Mouse (Mus musculus) c-Kit-positive CD71-positive TER-119-negative erythroid progenitor cells, embryonic 14.5 days (primary cell): ENCODE data around the gene Fra10ac1.

Experiments used
- DNase-seq: peaks from one replicate; pipeline ENCODE4 v3.0.0-alpha.2; 2013; ENCODE audit warnings: low read depth

The Fra10ac1 gene

DNA sequence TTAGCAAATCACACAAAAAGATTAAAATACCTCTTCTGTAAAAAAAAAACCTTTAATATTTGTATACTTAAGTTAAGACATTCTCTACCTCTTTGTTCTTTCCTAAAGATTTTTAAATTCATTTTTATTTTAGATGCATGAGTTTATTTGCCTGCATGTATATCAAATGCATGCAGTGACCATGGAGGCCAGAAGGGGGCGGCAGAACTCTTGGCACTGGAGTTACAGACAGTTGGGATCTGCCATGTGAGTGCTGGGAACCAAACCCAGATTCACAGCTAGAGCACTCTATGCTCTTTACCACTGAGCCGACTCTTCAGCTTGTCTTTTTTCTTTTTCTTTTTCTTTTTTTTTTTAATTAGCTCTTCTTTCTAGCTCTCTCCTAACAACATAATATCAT, 4.7 kb upstream of the Fra10ac1 start:
- no peak for DNase-seq

DNA sequence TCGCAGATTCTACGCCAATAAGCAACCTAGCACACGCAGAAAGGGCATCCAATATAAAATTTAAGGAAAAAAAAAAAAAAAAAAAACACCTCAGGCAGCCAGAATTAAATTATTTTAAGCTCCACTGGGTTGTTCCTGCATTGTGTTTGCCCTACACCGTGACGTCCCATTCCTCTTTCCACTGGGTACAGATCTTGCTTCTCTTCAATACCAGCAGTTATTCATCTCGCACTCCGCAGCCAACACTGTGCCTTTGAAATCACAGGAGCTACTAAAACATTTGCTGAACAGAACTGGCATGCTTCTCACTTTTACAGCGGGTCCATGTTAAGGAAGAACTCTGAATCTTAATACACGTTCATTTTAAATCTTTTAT, 717 bp upstream of the Fra10ac1 start:
- no peak for DNase-seq

DNA sequence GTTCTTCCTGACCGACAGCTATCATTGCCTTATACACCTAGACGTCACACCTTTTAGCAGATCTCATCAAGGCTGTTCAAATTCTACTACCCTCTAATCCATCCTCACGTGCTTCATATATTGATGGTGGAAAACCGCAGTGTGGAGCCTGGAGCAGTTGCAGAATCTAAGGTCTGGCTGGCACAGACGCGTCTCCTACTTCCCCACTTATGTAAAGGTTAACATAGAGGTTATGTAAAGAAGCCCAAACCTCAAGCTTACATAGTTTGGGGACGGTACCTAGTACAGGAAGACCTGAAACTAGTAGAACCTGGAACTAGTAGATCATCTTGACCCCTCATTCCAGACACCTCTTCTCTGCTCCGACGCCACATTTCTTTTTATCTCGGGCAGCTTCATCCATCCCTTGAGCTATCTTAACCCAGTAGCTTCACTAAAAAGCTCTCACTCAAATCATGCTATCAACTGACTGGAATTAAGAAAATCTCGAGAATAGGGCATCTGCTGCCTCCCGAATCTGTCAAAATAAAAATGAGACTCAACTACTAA, 526 bp downstream of the Fra10ac1 start:
- DNase-seq: no peak

DNA sequence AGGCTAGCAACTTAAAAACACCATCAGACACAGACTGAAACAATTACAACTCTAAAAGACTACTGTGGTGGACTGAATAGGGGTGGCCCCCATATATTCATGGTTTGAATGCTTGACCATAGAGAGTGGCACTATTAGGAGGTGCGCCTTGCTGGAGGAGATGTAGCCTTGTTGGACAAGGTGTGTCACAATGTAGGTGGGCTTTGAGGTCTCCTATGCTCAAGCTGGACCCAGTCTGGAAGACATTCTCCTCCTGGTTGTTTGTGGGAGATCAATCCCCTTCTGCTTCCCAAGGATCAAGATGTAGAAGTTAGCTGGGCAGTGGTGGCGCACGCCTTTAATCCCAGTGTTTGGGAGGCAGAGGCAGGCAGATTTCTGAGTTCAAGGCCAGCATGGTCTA, 6.3 kb downstream of the Fra10ac1 start:
- no peak for DNase-seq

DNA sequence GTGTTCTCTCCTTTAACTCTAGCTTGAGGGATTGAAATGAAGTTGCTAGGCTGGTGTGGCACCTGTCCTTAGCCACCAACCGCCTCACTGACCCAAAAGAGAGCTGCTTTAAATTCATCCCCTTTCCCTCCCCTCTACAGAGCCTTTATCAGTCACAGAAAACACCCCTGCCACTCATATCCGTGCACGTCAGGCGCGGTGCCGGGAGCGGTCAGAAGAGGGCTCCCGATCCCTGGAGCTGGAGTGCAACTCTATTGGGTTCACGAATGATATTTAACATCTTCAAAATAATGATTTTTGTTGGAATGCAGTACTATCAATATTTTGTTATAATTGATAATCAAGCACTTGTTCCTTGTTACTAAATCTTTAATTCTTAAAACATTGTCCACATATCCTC, 17.3 kb downstream of the Fra10ac1 start:
- DNase-seq: no peak

DNA sequence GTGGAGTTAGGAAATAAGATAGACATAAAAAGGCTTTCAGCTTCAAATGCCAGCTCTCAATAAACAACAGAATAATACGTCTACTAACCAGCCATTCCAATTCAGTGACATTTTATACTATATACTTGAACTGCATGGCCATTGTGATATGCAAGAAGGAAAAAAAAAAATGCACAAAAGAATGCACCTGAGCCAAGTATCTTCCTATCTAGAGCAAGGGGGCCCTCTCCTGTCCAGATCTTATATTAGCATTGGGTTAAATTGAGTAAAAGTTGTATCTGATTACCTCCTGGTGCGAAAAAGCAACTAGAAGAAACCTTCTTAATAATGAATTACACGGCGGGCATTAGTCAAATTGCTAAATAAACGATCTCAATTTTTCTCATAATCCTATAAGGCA, 25.2 kb downstream of the Fra10ac1 start:
- no peak for DNase-seq

DNA sequence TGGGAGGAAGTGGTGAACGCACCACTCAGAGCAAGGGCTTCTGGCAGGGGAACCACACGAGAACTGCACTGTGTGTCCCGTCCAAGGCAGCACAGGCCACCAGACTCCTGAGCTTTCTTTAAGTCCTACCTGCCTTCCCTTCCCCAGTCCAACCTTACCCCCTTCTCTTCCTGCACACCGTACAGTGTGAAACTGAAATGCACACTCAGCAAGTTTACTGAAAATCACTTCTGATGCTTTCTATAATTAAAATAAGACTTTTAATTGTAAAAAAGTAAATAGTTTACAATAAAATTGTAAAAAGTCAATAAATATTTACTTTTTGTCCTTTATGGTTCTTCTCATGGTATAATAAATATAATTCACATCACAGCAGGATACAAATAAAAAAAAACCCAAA, 28.7 kb downstream of the Fra10ac1 start:
- DNase-seq: no peak

DNA sequence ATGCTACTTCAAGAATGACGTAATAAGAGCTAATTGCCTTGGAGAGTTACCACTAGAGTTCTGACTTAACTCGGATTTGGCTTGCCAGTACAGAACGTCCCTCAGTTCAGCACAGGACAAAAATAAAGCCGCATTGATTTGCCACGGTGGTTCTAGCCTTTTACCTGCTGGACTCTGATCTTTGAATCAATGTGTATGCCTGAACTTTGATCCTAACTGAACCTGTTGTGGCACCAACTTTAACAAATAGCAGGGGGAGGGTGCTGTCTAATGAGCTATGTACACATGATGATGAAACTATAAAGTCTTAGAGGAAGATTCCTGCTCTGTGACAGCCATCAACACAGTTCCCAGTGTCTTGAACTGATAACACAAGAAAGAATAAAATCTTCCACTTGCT, 32.5 kb downstream of the Fra10ac1 start:
- DNase-seq: no peak

DNA sequence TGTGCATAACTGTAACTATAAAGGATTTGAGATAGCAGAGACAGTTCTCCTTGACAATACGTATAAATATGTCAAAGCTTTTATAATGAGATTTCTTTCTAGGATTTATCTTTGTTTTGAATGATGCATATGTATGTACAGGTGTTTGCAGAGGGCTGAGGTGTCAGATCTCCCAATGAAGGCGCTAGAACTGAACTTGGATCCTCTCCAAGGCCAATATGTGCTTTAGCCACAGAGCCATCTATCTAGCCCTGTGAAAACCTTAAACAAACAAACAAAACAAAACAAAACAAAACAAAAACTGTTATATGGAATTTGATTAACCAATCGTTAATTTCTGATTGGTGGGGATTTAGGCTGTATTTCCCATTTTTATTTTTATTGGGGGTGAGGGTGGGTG, 33.4 kb downstream of the Fra10ac1 start:
- no peak for DNase-seq

DNA sequence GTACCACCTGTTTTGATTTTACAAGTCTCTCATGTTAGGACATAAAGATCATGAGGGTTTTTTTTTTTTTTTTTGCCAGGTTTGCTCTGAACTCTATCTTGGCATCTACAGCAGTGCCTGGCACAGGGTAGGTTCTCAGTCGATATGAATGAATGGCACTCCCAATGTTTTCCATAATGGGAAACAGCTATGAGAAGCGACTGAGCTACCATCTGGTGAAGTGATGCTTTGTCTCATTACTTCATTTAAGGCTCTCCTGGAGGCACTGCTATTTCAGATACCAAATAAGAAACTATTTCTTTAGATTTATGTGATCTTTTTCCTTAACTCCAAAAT, 36.6 kb downstream of the Fra10ac1 start:
- no peak for DNase-seq

DNA sequence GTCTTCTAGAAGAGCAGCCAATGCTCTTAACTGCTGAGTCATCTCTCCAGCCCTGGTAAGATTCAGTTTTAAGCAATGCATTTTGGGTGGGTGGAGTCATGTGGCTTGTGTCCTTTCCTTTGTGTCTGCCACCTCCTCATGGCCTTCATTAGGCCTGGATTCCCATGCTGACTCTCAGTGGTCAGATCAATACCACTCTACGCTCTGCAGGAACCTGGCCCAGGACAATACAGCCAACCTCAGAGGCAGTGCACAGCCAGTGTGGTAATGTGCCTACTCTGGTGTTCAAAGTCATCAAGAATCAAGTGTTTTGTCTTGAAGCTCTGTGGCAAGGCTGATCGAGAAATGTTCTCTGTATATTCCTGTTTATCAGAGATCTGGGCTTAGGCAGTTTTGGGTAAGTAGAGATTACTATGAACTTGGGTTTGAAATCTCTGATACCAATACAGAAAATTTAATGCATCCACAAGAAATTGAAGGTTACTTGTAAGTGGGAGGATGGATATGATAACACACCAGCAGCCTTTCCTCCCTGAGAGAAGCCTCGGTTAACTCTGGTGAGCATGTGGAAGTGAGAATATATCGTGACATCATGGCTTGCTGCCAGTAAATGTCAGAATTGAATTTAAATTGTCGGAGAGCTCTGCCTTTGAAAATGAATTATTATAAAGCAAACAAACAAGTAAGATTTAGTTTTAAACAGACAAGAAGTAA, 37.2 kb downstream of the Fra10ac1 start:
- DNase-seq: no peak

DNA sequence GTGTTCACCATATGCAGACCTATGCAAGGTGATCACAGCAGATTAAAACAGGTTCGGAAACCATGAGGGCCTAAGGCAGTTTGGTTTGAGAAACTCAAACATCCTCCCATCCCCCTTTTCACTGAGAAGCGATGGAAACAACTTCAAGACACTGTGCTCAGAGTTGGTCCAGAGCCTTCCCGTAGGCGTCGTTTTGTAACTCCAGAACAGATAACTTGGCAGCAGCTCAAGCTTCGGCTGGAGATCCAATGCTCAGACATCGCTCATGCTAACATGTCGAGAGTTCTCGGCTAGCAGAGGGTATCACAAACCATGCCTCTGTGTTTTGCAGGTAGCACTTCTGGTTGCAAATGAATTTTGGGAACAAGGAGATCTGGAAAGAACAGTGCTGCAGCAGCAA, 44.3 kb downstream of the Fra10ac1 start:
- no peak for DNase-seq

DNA sequence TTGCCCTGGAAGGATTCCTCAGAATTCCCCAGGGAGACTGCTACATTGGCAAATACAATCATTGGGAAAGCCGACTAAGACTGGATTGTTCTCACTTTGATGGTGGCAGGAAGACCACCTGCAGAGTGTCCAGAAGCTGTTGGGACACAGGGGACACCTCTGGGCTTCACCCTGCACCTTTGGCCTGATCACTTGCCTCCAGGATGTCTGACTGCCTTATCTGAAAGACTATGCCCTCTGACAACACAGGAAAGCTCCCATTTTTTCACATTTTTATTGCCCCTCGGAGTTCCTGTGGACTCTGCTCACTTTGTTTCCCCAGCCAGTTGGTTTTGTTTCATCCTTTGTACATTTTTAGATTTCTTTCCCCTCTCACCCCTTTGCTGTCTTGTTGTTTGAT, 59.3 kb downstream of the Fra10ac1 start:
- no peak for DNase-seq

DNA sequence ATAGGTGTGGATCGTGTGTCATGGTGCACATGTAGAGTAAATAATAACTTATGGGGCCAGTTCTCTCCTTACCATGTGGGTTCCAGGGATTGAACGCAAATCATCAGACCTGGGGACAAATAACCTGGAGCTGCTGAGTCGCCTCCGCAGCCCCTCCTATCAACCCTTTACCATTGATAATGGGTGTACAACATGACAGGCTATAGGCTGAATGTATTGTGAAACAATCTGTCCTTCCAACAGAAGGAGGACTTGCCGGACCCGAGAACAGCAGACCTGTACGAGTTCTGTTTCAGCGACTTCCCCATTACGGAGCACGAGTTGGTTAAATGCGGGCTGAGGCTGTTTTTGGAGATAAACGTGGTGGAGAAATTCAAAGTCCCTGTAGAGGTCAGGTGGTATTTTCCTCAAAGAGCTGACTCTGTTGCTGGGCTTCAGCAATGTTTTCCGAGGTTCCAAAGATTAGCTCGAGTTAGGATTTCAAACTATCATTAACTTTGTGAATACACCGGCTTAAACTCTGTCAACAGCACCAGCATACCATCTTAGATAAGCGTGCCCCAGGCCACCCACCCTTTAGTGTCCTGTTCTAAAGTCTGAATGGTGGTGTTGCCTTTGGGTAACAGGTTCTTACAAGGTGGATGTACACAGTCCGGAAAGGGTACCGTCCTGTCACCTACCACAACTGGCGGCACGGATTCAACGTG, 62.2 kb downstream of the Fra10ac1 start:
- no peak for DNase-seq

DNA sequence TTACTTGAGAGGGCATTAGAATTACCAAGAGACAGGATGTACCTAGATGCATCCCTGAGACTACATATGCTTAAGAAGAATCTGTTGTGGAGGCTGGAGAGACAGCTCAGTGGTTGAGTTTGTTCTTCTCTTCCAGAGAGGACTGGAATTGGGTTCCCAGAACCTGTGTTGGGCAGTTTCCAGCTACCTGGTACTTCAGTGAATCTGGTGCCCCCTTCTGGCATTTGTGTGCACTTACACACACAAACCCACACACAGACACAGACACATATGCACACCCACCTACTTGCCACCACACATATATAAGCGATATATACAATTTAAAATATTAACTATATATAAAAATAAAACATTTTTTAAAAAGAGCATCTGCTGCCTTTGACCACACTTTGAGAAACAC, 67.7 kb downstream of the Fra10ac1 start:
- no peak for DNase-seq

DNA sequence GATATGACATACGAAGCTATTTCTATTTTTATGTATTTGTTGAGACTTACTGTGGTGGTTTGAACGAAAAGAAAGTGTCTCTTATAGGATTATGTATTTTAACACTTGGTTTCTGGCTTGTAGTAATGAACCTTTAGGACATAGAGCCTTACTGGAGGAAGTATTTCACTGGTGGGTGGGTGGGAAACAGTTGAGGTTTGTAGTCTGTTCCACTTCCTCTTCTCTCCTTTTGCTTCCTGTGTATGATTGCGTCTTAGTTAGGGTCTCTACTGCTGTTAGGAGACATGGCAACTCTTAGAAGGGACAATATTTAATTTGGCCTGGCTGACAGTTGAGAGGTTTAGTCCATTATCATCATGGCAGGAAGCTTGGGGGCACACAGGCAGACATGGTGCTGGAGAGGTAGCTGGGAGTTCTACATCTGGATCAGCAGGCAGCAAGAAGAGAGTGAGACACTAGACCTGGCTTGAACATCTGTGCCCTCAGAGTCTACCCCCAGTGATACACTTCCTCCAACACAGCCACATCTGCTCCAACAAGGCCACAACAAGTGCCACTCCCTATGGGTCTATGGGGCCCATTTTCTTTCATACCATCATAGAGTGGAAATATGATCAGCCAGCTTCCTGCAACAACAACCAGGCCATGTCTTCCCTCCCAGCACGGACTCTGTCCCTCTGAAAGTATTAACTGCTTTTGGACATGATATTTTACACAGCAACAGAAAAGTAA, 80.2 kb downstream of the Fra10ac1 start:
- no peak for DNase-seq
